Mouse (Mus musculus): ENCODE data around the gene Grem1. TPM values are rescaled to one million over a fixed set of nuclear protein-coding genes. Genes with fewer than 3 reads are reported as not detected.

Grem1 gene
- polyA plus RNA-seq, 1 experiment: 311 TPM

GRCm38 (mm10) chr2:113701507-113701906 is 56.9 kb downstream of the Grem1 start:
- TF ChIP-seq POLR2A (IDR thresholded peaks at IDR 0.05; ENCODE audit: low read depth, low read length): no peak
- no peak for TF ChIP-seq CTCF (IDR thresholded peaks at IDR 0.05; ENCODE audit: borderline replicate concordance, insufficient read depth, low read length)
- Histone ChIP-seq H3K4me3 (ENCODE audit: insufficient read depth, low read length) (no peak overlapping the region), H3K4me1 (ENCODE audit: control insufficient read depth, insufficient read depth, low read length) (no peaks in the 10 kb centered on the region), H3K27ac (ENCODE audit: insufficient read depth, low read length) (no peak overlapping the region)

DNA sequence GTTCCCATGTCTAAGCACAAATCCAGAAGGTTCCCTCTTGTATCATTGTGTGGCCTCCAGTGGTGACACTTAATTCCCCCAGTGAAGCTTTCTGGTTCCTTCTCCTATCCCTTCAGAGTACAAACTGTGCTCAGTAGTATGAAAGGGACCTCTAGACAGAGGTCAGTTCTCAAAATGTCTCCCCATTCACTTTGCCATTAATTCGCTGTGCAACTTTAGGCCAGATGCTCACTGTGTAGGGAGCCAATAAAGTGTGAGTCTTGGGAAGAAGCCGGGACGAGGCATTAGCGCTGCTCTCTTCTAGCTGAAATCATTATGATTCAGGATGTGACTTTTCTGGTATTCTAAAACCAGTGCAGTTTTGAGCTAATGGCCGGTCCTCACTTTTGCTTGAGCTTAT is 61.8 kb downstream of the Grem1 start:
- Histone ChIP-seq H3K4me3 (ENCODE audit: insufficient read depth, low read length) (no peak overlapping the region), H3K27ac (ENCODE audit: insufficient read depth, low read length) (no peak overlapping the region), H3K4me1 (ENCODE audit: control insufficient read depth, insufficient read depth, low read length) (no peaks in the 10 kb centered on the region)
- TF ChIP-seq POLR2A (IDR thresholded peaks at IDR 0.05; ENCODE audit: low read depth, low read length) (no peak), CTCF (IDR thresholded peaks at IDR 0.05; ENCODE audit: borderline replicate concordance, insufficient read depth, low read length) (no peak)

DNA sequence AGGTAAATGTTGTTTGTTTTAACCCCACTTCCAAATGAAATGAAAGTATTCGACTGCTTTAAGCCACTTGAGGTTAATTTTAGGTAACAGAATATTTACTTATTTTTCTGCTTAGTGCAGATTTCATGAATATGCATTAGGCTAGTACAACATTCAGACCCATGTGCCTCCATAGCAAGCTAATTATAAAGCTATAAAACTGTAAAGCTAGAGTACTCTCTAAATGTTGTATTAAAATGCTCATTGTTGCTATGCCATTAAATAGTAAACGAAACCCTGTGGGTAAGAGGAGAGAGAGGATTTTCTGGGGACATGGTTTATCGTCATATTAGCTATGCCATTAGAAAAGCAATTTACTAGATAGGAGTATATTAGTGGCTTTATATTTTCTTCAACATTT is 62.2 kb downstream of the Grem1 start:
- Histone ChIP-seq H3K4me1 (ENCODE audit: control insufficient read depth, insufficient read depth, low read length) (no peaks in the 10 kb centered on the region), H3K4me3 (ENCODE audit: insufficient read depth, low read length) (no peak overlapping the region), H3K27ac (ENCODE audit: insufficient read depth, low read length) (no peak overlapping the region)
- TF ChIP-seq POLR2A (IDR thresholded peaks at IDR 0.05; ENCODE audit: low read depth, low read length): no peak
- TF ChIP-seq CTCF (IDR thresholded peaks at IDR 0.05; ENCODE audit: borderline replicate concordance, insufficient read depth, low read length): no peak

Other genes starting within 250 kb of the Grem1 start
- 0.72 and 0.82 TPM in 2 replicates for gene Scg5, start 70.5 kb upstream of the Grem1 start, polyA plus RNA-seq (2011; ENCODE audit: insufficient read length, low read depth, missing spikeins)
- gene Arhgap11a, start 90.0 kb upstream of the Grem1 start, polyA plus RNA-seq (2011; ENCODE audit: insufficient read length, low read depth, missing spikeins): 27.5 and 32.9 TPM in 2 replicates

Measured in embryonic fibroblast, embryonic 13.5 days (primary cell).